Mouse (Mus musculus) liver, embryonic 14.5 days (tissue): Measurements from ENCODE around the gene Acoxl.

Experiments used
- CTCF ChIP-seq: IDR thresholded peaks from 2 replicates; pipeline ENCODE4 v1.5.1; 2016; ENCODE audit warnings: antibody characterized with exemption, low read depth, control low read depth
- EP300 ChIP-seq: IDR thresholded peaks from 2 replicates; pipeline ENCODE4 v1.6.1; 2016; ENCODE audit warnings: antibody characterized with exemption, low read depth

GRCm38 (mm10) chr2:127906973-127907678 lies 68.5 kb downstream of the Acoxl start:
- TF ChIP-seq CTCF = no peak
- TF ChIP-seq EP300 = no peak
